8 mouse cellular contexts compared by ENCODE assay signal in the genomic region with DNA sequence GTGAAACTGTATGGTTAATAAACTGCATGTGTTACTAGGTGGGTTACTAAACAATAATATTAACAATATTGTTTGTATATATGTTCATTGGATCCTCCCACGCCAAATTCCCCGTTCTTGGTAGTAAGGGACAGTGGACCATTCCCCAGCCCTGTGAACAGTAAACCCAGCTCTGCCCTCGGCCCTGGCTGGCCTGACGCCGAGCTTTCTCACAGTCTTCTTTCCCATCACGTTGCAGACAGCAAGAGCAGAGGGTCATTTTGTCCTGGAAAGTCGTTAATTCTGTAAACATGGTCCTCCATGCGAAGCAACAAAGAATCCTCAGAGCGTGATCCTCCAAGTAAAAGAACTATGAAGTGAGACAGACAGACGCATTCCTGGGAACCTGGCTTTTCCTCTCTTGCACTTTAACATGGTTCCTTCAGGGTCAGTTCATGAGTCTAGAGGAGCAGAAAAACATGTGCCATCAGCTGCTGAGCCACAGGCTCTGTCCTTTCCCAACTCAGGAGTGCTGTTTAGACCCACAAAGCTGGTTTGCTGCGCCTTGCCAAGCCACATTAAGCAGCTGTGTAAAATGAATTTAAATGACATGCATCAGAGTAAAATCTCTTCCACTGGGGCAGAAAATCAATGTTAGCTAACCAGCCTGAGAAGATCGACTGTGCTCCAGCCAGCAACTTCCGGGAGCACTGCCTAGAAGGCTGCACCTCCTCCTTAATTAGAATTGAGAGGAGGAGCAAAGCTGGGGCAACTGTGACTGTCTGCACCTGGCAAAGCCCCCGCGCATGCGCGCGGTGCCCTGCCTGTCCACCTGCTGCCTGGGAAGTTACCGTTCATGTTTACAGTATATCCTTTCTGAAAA.
DNase-seq lines count a peak whose midpoint lies in the region; ATAC-seq lines count a peak whose summit lies in the region.

No protein-coding gene starts in this region.

- H3K9me3 ChIP-seq in neural tube, embryonic 14.5 days (ENCODE audit: control insufficient read depth, low read length), result no peaks in the 10 kb centered on the region
- no peaks in the 10 kb centered on the region for H3K9me3 ChIP-seq in stomach, embryonic 15.5 days

- H3K4me3 ChIP-seq in neural tube, embryonic 14.5 days (ENCODE audit: low read depth, low read length), result no peak overlapping the region
- H3K4me3 ChIP-seq in stomach, embryonic 15.5 days (replicated peaks), result 0 out of 2 replicates have a peak overlapping the region, but pooled peaks have one; percentile 11

- peaks cover 12% of the 10 kb centered on the region; the same call in 1 of the 2 replicates for H3K36me3 ChIP-seq in neural tube, embryonic 14.5 days (ENCODE audit: control insufficient read depth, insufficient read depth, low read length)
- peaks cover 7% of the 10 kb centered on the region; the same call in 1 of the 2 replicates for H3K36me3 ChIP-seq in stomach, embryonic 15.5 days

- H3K4me2 ChIP-seq in neural tube, embryonic 14.5 days (ENCODE audit: low read depth, low read length), result no peak overlapping the region
- peak overlapping the region; percentile 29 for H3K4me2 ChIP-seq in stomach, embryonic 15.5 days

- H3K27me3 ChIP-seq in neural tube, embryonic 14.5 days (ENCODE audit: control insufficient read depth, insufficient read depth, low read length), result no peaks in the 10 kb centered on the region
- no peaks in the 10 kb centered on the region for H3K27me3 ChIP-seq in stomach, embryonic 15.5 days (replicated peaks)

- H3K4me1 ChIP-seq in neural tube, embryonic 14.5 days (ENCODE audit: control insufficient read depth, insufficient read depth, low read length), result peaks cover 33% of the 10 kb centered on the region
- peaks cover 29% of the 10 kb centered on the region for H3K4me1 ChIP-seq in stomach, embryonic 15.5 days

- intact Hi-C loops in left cerebral cortex, postnatal 25 days (cut with DNase I), result no loop called here

- 54% methylated on average over 19 of the region's 19 CpGs for WGBS in neural tube, embryonic 14.5 days
- WGBS in stomach, embryonic 15.5 days, result 55% methylated on average over 19 of the region's 19 CpGs

- H3K9ac ChIP-seq in neural tube, embryonic 14.5 days (replicated peaks; ENCODE audit: low read depth, low read length), result no peak overlapping the region
- no peak overlapping the region for H3K9ac ChIP-seq in stomach, embryonic 15.5 days

- H3K27ac ChIP-seq in neural tube, embryonic 14.5 days (ENCODE audit: low read depth, low read length), result peak overlapping the region; percentile 62
- H3K27ac ChIP-seq in stomach, embryonic 15.5 days, result peak overlapping the region; percentile 84

- DNase-seq in adrenal gland, adult 2 months, result peak; percentile 54
- no peak for DNase-seq in adrenal gland, adult 18-20 months (ENCODE audit: low spot score in 2 of 2)
- peak; percentile 80 for DNase-seq in gastrocnemius, adult 18-20 months (ENCODE audit: low spot score)
- DNase-seq in kidney, adult 11 months, result peak; percentile 93
- DNase-seq in left cerebral cortex, postnatal 25 days (ENCODE audit: low spot score in 2 of 2), result peak; percentile 69 to 90

- ATAC-seq in cerebellum, adult (ENCODE audit: insufficient number of reproducible peaks, low FRiP score, low TSS enrichment), result peak; percentile 57
- peak; percentile 31; the same call in 1 of the 2 replicates for ATAC-seq in neural tube, embryonic 14.5 days (ENCODE audit: low read depth)
- peak; percentile 86 for ATAC-seq in stomach, embryonic 15.5 days (ENCODE audit: insufficient read depth, low FRiP score, low read depth)

Comparison
In these comparisons a context has a peak if more than half of its experiments do, and no peak if none do; other contexts are left out.
1. DNase-seq: peak in adrenal gland, adult 2 months (single experiment), gastrocnemius, adult 18-20 months (single experiment), kidney, adult 11 months (single experiment) and left cerebral cortex, postnatal 25 days (2 of 2); none in adrenal gland, adult 18-20 months (0 of 2).
2. ATAC-seq: peak in every context shown above with its lines; median percentile 86 in stomach, embryonic 15.5 days; 57 in cerebellum, adult; 31 in neural tube, embryonic 14.5 days.